Mouse (Mus musculus) gastrocnemius, postnatal 10 days (tissue): ENCODE results near the gene Rpl38. TPM values are rescaled to one million over a fixed set of nuclear protein-coding genes. Genes with fewer than 3 reads are reported as not detected.

Experiments used
- DNase-seq: peaks from one replicate; pipeline ENCODE4 v3.0.0; 2021; ENCODE audit warnings: mixed read lengths
- total RNA-seq, 2 experiments: library from RNA; stranded (reverse); gene quantifications; 2 replicates each; pipeline ENCODE4 v1.2.3; 2021

Rpl38 gene
- total RNA-seq, 2 experiments from 2014 or later: 978 to 1,057 TPM

DNA sequence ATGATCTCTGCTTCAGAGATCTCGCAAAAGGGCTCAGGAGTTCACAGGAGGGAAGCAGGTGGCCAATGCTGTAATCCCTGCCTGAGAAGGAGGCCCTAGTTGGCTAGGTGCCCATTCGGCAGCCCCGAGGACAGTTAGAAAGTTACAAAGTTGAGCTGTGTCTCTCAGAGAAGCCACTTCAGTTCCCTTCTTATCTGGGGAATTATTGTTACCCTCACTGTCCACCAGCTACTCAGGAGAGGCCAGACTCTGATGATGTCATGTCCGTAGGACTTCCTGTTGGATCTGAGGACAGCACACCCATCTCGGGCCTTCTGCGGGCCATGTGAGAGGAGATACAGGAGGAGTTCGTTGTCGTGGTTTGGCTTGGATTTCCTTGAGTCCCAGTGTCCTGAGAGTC lies 11.3 kb downstream of the Rpl38 start:
- no peak for DNase-seq

GRCm38 (mm10) chr11:114680291-114680690 lies 12.0 kb downstream of the Rpl38 start:
- no peak for DNase-seq

DNA sequence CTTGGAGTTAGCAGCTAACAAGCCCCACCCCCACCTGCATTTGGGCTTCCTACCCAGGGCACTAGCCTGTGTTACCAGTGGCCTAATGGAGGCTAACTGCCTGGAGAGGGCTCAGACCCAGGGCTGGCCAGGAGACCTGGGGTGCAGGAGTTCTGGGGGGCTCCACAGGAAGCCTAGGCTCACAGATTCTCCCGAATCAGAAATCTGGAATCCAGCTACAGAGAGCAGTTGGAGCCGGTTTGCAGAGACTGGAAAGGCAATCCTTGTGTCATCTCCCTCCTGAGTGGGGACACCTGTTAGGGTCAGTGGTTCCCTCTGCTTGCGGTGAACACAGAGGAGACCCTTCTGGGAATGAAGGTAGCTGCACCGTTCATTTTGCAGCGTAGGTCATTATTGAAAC lies 12.7 kb downstream of the Rpl38 start:
- no peak for DNase-seq

DNA sequence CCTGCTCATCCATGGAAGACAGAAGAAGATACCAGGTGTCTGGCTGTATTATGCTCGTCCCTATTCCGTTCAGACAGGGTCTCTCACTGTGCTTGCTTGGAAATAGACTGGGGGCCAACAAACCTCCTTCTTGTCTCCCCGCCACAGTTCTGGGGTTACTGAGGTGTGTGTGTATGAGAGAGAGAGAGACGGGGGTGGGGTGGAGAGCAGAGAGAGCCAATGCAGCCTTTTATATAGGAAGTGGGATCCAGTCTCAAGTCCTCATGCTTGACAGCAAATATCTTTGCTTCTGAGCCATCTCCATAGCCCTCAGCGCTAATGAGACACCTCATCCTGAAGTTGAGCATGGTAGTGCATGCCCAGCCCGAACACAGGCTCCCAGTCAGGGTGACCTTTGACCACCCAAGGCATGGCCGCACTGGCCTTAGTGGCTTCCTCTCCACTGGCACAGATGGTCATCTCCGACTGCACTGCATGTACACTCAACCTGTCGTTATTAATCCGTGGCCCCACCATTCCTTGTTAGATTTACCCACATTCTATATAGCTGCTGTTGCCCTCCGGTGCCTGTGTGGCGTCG lies 14.1 kb downstream of the Rpl38 start:
- no peak for DNase-seq

DNA sequence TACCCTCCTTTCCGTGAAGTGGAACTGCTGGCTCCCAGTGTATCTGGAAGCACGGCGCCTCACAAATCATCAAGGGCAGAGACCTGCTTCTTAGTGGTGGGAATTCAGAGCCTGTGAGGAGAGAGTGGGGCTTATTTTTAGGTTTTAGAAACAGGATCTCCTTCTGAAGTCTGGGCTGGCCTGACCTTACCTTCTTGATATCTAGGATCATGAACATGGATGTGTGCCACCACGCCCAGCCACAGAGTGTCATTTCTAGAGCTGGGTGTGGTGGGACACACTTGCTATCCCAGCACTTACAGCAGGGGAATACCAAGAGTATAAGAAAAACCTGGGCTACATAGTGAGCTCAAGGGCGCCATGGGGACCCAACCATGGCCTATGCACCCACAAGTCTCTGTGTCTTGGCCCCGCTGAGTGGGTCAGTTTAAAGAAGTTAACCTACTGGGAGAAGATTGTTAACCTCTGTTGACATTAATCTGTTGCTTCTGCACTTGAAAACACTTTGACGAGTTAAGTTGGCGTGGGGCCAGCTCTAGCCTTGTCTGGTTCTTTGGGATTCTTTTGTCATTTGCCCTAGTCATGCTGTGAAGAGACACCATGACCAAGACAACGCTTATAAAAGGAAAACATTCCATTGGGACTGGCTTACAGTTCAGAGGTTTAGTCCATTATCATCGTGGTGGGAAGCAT lies 14.9 kb downstream of the Rpl38 start:
- no peak for DNase-seq

DNA sequence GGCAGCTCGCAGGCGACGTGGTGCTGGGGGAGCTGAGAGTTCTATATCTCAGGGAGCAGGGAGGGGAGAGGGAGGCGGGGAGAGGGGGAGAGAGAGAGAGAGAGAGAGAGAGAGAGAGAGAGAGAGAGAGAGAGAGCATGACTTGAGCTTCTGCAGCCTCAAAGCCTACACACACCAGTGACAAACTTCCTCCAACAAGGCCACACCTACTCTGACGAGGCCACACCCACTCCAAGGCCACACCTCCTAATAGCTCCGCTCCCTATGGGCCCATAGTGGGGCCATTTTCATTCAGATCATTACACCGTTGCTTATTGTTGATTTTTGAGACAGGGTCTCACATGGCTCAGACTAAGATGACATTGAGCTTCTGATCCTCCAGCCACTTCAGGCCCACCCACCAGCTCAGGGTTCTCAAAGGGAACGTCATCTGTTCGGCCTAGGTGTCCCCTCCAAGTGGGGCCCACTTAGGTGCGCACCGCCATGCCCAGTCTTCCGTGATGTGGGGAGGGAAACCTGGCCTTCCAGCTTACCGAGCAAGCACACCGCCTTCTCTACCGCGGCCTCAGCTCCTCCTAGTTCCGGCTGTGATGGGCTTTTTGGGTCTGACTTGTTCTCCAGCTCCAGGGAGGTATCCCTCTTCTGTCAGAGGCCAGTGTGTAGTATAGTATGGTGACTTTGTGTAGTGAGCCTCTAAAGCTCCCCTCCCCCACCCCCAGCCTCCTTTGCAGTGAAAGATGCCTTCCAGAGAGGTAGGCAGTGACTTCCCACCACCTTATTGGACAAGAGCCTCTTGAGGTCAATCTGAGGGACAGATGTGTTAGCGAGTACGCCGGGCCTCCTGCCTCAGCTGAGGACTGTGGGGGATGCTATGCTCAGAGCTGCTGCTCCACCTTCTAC lies 15.6 kb downstream of the Rpl38 start:
- no peak for DNase-seq

GRCm38 (mm10) chr11:114684627-114685373 lies 16.5 kb downstream of the Rpl38 start:
- DNase-seq: peak; percentile 55

GRCm38 (mm10) chr11:114685526-114686040 lies 17.3 kb downstream of the Rpl38 start:
- no peak for DNase-seq

DNA sequence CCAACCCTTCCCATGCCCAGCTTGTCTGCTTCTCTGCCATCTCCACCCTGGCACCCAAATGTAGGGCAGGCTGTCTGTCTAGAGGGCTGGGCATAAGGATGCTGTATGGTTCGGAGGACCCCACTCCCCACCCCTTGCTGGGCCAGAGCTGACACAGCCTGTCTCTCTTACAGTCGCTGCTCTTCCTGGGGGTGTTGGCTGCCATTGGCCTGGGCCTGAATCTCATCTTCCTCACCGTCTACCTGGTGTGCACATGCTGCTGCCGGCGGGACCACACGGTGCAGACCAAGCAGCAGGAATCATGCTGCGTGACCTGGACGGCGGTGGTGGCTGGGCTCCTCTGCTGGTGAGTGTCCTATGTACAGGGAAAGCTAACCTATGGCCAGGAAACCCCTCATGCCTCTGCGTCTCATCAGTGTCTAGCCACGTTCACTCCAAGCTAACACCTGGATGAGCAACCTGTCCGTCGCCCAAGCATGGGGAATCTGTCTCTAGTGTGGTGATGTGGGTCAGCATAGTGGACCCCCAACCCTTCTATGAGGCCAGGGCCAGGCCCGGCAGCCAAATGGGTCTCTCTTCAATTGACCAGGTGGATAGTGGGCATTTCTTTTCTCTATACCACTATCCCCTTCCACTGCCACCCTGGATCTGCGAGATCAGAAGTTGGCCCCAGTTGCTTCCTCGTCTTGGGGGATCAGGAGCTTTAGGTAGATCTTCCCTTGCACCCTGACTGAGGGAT lies 18.1 kb downstream of the Rpl38 start:
- DNase-seq: no peak

GRCm38 (mm10) chr11:114687574-114688188 lies 19.4 kb downstream of the Rpl38 start:
- DNase-seq: no peak

DNA sequence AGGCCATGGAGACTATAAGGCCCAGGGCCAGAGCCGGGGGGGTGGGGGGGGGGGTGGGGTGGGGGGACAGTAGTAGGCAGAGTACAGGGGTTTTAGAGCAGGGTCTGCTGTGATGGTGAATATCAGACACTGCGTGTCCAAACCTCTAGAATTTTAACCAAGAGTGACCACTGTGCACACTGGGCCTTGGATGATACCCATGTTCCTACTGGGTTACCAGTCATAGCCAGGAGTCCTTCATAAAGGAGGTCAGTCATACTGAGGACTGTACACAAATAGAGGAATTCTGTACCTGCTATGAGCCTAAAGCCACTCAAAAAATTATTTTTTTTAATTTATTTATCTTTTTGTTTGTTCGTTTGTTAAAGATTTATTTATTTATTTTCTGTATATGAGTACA lies 20.4 kb downstream of the Rpl38 start:
- DNase-seq: no peak

DNA sequence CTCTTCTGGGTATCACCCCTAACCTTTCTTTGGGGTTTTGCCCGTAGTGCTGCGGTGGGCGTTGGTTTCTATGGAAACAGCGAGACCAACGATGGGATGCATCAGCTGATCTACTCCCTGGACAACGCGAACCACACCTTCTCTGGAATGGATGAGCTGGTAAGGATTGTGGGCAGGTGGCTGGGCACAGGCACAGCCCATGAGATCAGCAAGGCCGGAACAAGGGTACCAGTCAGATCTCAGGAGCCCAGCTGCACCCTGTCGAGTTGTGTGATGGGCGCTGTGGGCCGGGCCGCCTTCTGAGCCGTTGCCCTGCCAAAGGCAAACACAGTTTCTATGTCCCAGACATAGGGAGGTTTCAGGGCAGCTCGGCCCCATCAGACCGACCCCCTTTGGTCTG lies 21.9 kb downstream of the Rpl38 start:
- no peak for DNase-seq

- no peak for DNase-seq
Observed at GRCm38 (mm10) chr11:114691454-114692182, 23.3 kb downstream of the Rpl38 start.

DNA sequence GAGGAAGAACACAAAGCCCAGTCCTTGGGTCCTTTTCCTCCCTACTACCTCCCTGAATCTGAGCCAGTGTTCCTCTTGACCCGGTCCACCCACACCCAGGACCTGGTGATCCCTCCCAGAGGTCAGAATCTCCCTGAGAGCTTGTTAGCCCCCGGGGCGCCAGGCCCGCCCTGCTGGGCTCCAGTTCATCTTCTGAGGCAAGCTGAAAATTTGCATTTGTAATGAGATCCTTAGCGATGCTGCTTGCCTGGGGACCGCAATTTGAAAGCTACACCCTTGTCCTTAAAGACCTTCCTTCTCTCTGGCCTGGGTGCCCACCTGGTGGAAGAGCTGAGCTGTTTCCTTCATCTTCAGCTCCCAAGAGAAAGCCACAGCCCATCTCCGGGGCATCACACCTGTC lies 24.3 kb downstream of the Rpl38 start:
- DNase-seq: no peak

DNA sequence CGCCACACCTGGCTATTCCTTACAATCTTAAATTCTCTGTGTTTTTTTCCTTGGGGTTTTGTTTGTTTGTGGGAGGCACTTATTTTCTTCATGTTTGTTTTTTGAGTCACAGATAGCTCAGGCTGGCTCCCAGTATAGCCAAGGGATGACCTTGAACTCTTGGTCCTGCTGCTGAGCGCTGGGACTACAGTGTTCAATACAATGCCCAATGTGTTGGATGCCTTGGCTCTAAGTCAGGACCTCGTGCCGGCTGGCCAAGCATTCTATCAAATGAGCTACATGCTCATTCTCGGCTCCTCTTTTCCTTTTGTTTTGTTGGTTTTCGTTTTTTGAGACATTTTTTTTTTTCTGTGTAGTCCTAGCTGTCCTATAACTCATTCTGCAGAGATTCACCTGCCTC lies 25.1 kb downstream of the Rpl38 start:
- DNase-seq: no peak

- no peak for DNase-seq
Observed at GRCm38 (mm10) chr11:114694451-114694850, 26.1 kb downstream of the Rpl38 start.

GRCm38 (mm10) chr11:114698496-114698895 lies 30.2 kb downstream of the Rpl38 start:
- DNase-seq: no peak

DNA sequence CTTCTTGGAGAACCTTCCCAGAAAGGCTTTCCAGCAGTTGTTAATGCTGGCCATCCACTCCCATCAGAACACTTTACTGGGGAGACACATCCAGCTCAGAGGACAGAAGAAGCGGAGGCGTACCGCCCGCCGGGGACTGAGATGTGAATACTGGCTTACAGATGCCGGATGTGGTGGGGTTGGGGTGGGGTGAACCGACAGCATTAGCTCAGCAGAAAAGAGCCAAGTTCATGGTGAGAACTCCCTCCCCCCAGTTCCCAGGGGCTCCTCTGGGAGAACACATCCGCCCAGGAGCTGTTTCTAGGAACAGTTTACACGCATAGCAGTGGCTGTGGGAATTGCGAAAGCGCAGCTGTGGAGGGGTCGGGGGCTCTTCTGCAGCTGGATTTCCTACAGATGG lies 31.2 kb downstream of the Rpl38 start:
- DNase-seq: peak; percentile 53

DNA sequence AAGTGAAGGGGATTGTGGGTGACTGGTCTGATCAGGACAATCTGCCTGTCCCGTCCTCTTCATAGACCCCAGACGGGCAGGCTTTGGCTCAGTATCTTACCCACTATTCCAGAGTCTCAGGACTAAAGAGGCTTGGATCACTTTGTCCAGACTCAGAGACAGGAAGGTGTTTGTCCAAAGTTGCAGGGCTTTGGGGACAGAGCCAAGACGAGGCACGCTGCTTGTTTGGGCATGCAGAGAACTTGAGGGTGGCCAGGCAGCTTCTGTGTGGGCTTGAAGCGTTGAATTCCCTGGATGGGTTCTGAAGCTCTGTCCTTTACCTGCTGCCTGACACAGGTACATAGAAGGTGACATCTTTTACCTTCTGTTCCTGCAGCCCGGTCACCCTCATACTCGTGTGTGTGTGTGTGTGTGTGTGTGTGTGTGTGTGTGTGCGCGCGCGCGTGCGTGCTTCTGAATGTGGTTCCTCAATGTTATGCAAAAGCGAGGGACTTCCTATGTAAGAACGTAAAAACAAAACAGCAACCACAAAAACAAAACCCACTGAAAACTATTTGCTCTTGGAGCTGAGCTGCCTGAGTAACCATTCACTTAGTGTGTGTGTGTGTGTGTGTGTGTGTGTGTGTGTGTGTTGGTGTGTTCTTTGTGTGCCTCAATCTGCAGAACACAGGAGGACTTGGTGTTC lies 34.1 kb downstream of the Rpl38 start:
- no peak for DNase-seq

- DNase-seq: no peak
Observed at GRCm38 (mm10) chr11:114702996-114703361, 34.7 kb downstream of the Rpl38 start.
